Mouse (Mus musculus): Measurements from ENCODE around the gene Kpna4. TPM values are rescaled to one million over a fixed set of nuclear protein-coding genes. Genes with fewer than 3 reads are reported as not detected.
A peak's percentile ranks its signal among the peaks of the same experiment; 100 is the strongest.

Gene Kpna4
- 28.4 and 31.8 TPM in 2 replicates for polyA plus RNA-seq (2015; fragmentation: Nextera tagmentation; extraction: Ambion mirVana)

- Histone ChIP-seq H3K4me2 (peak within 1 kb of the TSS; percentile 71), H3K4me3 (peak within 1 kb of the TSS; percentile 97), H3K4me1 (peaks cover 13% of the 10 kb centered on the region), H3K36me3 (no peaks in the 10 kb centered on the region), H3K27me3 (no peaks in the 10 kb centered on the region), H3K9me3 (no peaks in the 10 kb centered on the region), H3K27ac (peak within 1 kb of the TSS; percentile 97), H3K9ac (peak within 1 kb of the TSS; percentile 95)
- under 1% methylated on average over 107 of the region's 107 CpGs for WGBS
- peak; percentile 98 for ATAC-seq (ENCODE audit: insufficient number of reproducible peaks, insufficient read depth, low FRiP score, low TSS enrichment, low read depth)
These were observed at the start of gene Kpna4 for GRCm38 (mm10) chr3:69126509-69127345. Gene Kpna4 (minus strand): TSS chr3:69127113.

- H3K27ac ChIP-seq, result no peak overlapping the region
- no peaks in the 10 kb centered on the region for H3K9me3 ChIP-seq
- ATAC-seq (ENCODE audit: insufficient number of reproducible peaks, insufficient read depth, low FRiP score, low TSS enrichment, low read depth), result no peak
- H3K9ac ChIP-seq, result no peak overlapping the region
- no peaks in the 10 kb centered on the region for H3K27me3 ChIP-seq
- no peaks in the 10 kb centered on the region for H3K4me1 ChIP-seq
- H3K36me3 ChIP-seq, result no peaks in the 10 kb centered on the region
- H3K4me2 ChIP-seq, result no peak overlapping the region
- WGBS, result 51% methylated on average over 1 of the region's 1 CpGs
- H3K4me3 ChIP-seq, result no peak overlapping the region
These were observed 48.3 kb upstream of the Kpna4 start for GRCm38 (mm10) chr3:69175229-69175628.

- Histone ChIP-seq H3K4me1 (no peaks in the 10 kb centered on the region), H3K9ac (no peak overlapping the region), H3K4me2 (no peak overlapping the region), H3K9me3 (no peaks in the 10 kb centered on the region), H3K4me3 (no peak overlapping the region), H3K27ac (no peak overlapping the region), H3K36me3 (no peaks in the 10 kb centered on the region), H3K27me3 (no peaks in the 10 kb centered on the region)
- no peak for ATAC-seq (ENCODE audit: insufficient number of reproducible peaks, insufficient read depth, low FRiP score, low TSS enrichment, low read depth)
- 69% methylated on average over 4 of the region's 4 CpGs for WGBS
These were observed 44.2 kb upstream of the Kpna4 start for GRCm38 (mm10) chr3:69171123-69171522.

- Histone ChIP-seq H3K36me3 (no peaks in the 10 kb centered on the region), H3K9me3 (no peaks in the 10 kb centered on the region), H3K27me3 (no peaks in the 10 kb centered on the region), H3K4me3 (no peak overlapping the region), H3K4me1 (no peaks in the 10 kb centered on the region), H3K9ac (no peak overlapping the region), H3K4me2 (no peak overlapping the region), H3K27ac (no peak overlapping the region)
- WGBS, result 82% methylated on average over 5 of the region's 5 CpGs
- no peak for ATAC-seq (ENCODE audit: insufficient number of reproducible peaks, insufficient read depth, low FRiP score, low TSS enrichment, low read depth)
These were observed 42.9 kb upstream of the Kpna4 start for GRCm38 (mm10) chr3:69169796-69170195.

- Histone ChIP-seq H3K4me1 (no peaks in the 10 kb centered on the region), H3K9ac (no peak overlapping the region), H3K27ac (no peak overlapping the region), H3K36me3 (no peaks in the 10 kb centered on the region), H3K4me3 (no peak overlapping the region), H3K4me2 (no peak overlapping the region), H3K9me3 (no peaks in the 10 kb centered on the region), H3K27me3 (no peaks in the 10 kb centered on the region)
- ATAC-seq (ENCODE audit: insufficient number of reproducible peaks, insufficient read depth, low FRiP score, low TSS enrichment, low read depth), result no peak
- 85% methylated on average over 9 of the region's 9 CpGs for WGBS
These were observed 41.8 kb upstream of the Kpna4 start for GRCm38 (mm10) chr3:69168724-69169123.

GRCm38 (mm10) chr3:69163057-69163456 is 36.1 kb upstream of the Kpna4 start:
- Histone ChIP-seq H3K27ac (no peak overlapping the region), H3K4me3 (no peak overlapping the region), H3K9ac (no peak overlapping the region), H3K27me3 (no peaks in the 10 kb centered on the region), H3K4me2 (no peak overlapping the region), H3K9me3 (no peaks in the 10 kb centered on the region), H3K36me3 (no peaks in the 10 kb centered on the region), H3K4me1 (no peaks in the 10 kb centered on the region)
- 55% methylated on average over 6 of the region's 6 CpGs for WGBS
- no peak for ATAC-seq (ENCODE audit: insufficient number of reproducible peaks, insufficient read depth, low FRiP score, low TSS enrichment, low read depth)

- no peaks in the 10 kb centered on the region for H3K27me3 ChIP-seq
- H3K36me3 ChIP-seq, result no peaks in the 10 kb centered on the region
- ATAC-seq (ENCODE audit: insufficient number of reproducible peaks, insufficient read depth, low FRiP score, low TSS enrichment, low read depth), result no peak
- H3K9ac ChIP-seq, result no peak overlapping the region
- H3K4me1 ChIP-seq, result no peaks in the 10 kb centered on the region
- WGBS, result 59% methylated on average over 1 of the region's 1 CpGs
- no peak overlapping the region for H3K27ac ChIP-seq
- H3K4me2 ChIP-seq, result no peak overlapping the region
- no peak overlapping the region for H3K4me3 ChIP-seq
- no peaks in the 10 kb centered on the region for H3K9me3 ChIP-seq
These were observed 33.5 kb upstream of the Kpna4 start for GRCm38 (mm10) chr3:69160429-69160828.

GRCm38 (mm10) chr3:69159501-69159900 is 32.6 kb upstream of the Kpna4 start:
- H3K9me3 ChIP-seq, result no peaks in the 10 kb centered on the region
- H3K27ac ChIP-seq, result no peak overlapping the region
- ATAC-seq (ENCODE audit: insufficient number of reproducible peaks, insufficient read depth, low FRiP score, low TSS enrichment, low read depth), result no peak
- H3K4me2 ChIP-seq, result no peak overlapping the region
- H3K4me3 ChIP-seq, result no peak overlapping the region
- H3K36me3 ChIP-seq, result no peaks in the 10 kb centered on the region
- H3K4me1 ChIP-seq, result no peaks in the 10 kb centered on the region
- H3K9ac ChIP-seq, result no peak overlapping the region
- 71% methylated on average over 2 of the region's 2 CpGs for WGBS
- no peaks in the 10 kb centered on the region for H3K27me3 ChIP-seq

- H3K9me3 ChIP-seq, result no peaks in the 10 kb centered on the region
- H3K4me1 ChIP-seq, result no peaks in the 10 kb centered on the region
- no peaks in the 10 kb centered on the region for H3K27me3 ChIP-seq
- 78% methylated on average over 5 of the region's 5 CpGs for WGBS
- H3K27ac ChIP-seq, result no peak overlapping the region
- no peaks in the 10 kb centered on the region for H3K36me3 ChIP-seq
- no peak overlapping the region for H3K9ac ChIP-seq
- no peak overlapping the region for H3K4me2 ChIP-seq
- H3K4me3 ChIP-seq, result no peak overlapping the region
- no peak for ATAC-seq (ENCODE audit: insufficient number of reproducible peaks, insufficient read depth, low FRiP score, low TSS enrichment, low read depth)
These were observed 31.0 kb upstream of the Kpna4 start for GRCm38 (mm10) chr3:69157886-69158285.

GRCm38 (mm10) chr3:69156484-69156883 is 29.6 kb upstream of the Kpna4 start:
- Histone ChIP-seq H3K4me1 (no peaks in the 10 kb centered on the region), H3K9me3 (no peaks in the 10 kb centered on the region), H3K9ac (no peak overlapping the region), H3K4me3 (no peak overlapping the region), H3K27ac (no peak overlapping the region), H3K4me2 (no peak overlapping the region), H3K36me3 (no peaks in the 10 kb centered on the region), H3K27me3 (no peaks in the 10 kb centered on the region)
- ATAC-seq (ENCODE audit: insufficient number of reproducible peaks, insufficient read depth, low FRiP score, low TSS enrichment, low read depth), result no peak
- WGBS, result 76% methylated on average over 13 of the region's 13 CpGs

GRCm38 (mm10) chr3:69154691-69155090 is 27.8 kb upstream of the Kpna4 start:
- 67% methylated on average over 2 of the region's 2 CpGs for WGBS
- no peaks in the 10 kb centered on the region for H3K4me1 ChIP-seq
- no peaks in the 10 kb centered on the region for H3K36me3 ChIP-seq
- no peak for ATAC-seq (ENCODE audit: insufficient number of reproducible peaks, insufficient read depth, low FRiP score, low TSS enrichment, low read depth)
- H3K9me3 ChIP-seq, result no peaks in the 10 kb centered on the region
- no peak overlapping the region for H3K4me3 ChIP-seq
- no peak overlapping the region for H3K27ac ChIP-seq
- no peak overlapping the region for H3K4me2 ChIP-seq
- H3K9ac ChIP-seq, result no peak overlapping the region
- no peaks in the 10 kb centered on the region for H3K27me3 ChIP-seq

- H3K4me1 ChIP-seq, result no peaks in the 10 kb centered on the region
- no peak overlapping the region for H3K9ac ChIP-seq
- no peak overlapping the region for H3K27ac ChIP-seq
- H3K4me2 ChIP-seq, result no peak overlapping the region
- WGBS, result 73% methylated on average over 3 of the region's 3 CpGs
- no peaks in the 10 kb centered on the region for H3K9me3 ChIP-seq
- no peaks in the 10 kb centered on the region for H3K36me3 ChIP-seq
- ATAC-seq (ENCODE audit: insufficient number of reproducible peaks, insufficient read depth, low FRiP score, low TSS enrichment, low read depth), result no peak
- H3K27me3 ChIP-seq, result no peaks in the 10 kb centered on the region
- no peak overlapping the region for H3K4me3 ChIP-seq
These were observed 24.0 kb upstream of the Kpna4 start for GRCm38 (mm10) chr3:69150921-69151320.
